Mouse (Mus musculus) intestine, postnatal 0 days (tissue): Measurements from ENCODE around the gene Tmem254c. TPM values are rescaled to one million over a fixed set of nuclear protein-coding genes. Genes with fewer than 3 reads are reported as not detected.
"Not testable (repeated sequence)": the region's sequence is repeated elsewhere in the genome, so short reads cannot be mapped to it uniquely, and the experiment has no call there.

ENCODE experiments used
- ATAC-seq: fragments of 200-750 bp; cut with Nextera tagmentation; 2 replicates; pipeline ENCODE4 v1.8.0; 2017; ENCODE audit warnings: mild to moderate bottlenecking, moderate TSS enrichment, moderate library complexity
- H3K27ac ChIP-seq: fragments of 300-500 bp; sonication (generic); 2 replicates; pipeline ENCODE4 v1.5.1; 2014; ENCODE audit warnings: mild to moderate bottlenecking, low read depth, low read length, moderate library complexity
- H3K27me3 ChIP-seq: fragments of 300-500 bp; sonication (generic); replicated peaks from 2 replicates; pipeline ENCODE4 v1.6.1; 2014; ENCODE audit warnings: low read length, mixed read lengths; ENCODE audit not compliant: control insufficient read depth, insufficient read depth
- H3K36me3 ChIP-seq: fragments of 300-500 bp; sonication (generic); 2 replicates; pipeline ENCODE4 v1.6.1; 2014; ENCODE audit warnings: mild to moderate bottlenecking, moderate library complexity; ENCODE audit not compliant: control insufficient read depth, insufficient read depth
- H3K4me1 ChIP-seq: fragments of 300-500 bp; sonication (generic); replicated peaks from 2 replicates; pipeline ENCODE4 v1.6.1; 2014; ENCODE audit warnings: antibody characterized with exemption, low read length, mixed read lengths; ENCODE audit not compliant: control insufficient read depth, insufficient read depth
- H3K4me2 ChIP-seq: fragments of 300-500 bp; sonication (generic); replicated peaks from 2 replicates; pipeline ENCODE4 v1.6.1; 2014; ENCODE audit warnings: low read depth, mild to moderate bottlenecking, moderate library complexity
- H3K4me3 ChIP-seq: fragments of 300-500 bp; sonication (generic); 2 replicates; pipeline ENCODE4 v1.5.1; 2014; ENCODE audit warnings: low read depth, low read length
- H3K9ac ChIP-seq: fragments of 300-500 bp; sonication (generic); 2 replicates; pipeline ENCODE4 v1.6.1; 2014; ENCODE audit warnings: mild to moderate bottlenecking, low read depth, low read length
- H3K9me3 ChIP-seq: fragments of 300-500 bp; sonication (generic); 2 replicates; pipeline ENCODE4 v1.6.1; 2016; ENCODE audit warnings: mixed run types; ENCODE audit not compliant: control insufficient read depth
- WGBS: fragments of 180-500 bp; shearing (Covaris S2); extraction: QIAGEN DNeasy Blood & Tissue Kit; methylation state at CpG from one replicate; pipeline ENCODE4 v1.1.7; 2014; 5-methylcytosine and 5-hydroxymethylcytosine counted together
- polyA plus RNA-seq: library from polyadenylated mRNA; unstranded; fragments of >200 nt; fragmentation: Nextera tagmentation; extraction: Ambion mirVana; gene quantifications from 2 replicates; pipeline ENCODE4 v1.2.1, GENCODE M21; 2015

Gene Tmem254c
- 57.1 and 57.3 TPM in 2 replicates for polyA plus RNA-seq

GRCm38 (mm10) chr14:26067325-26067633, at the start of gene Tmem254c:
Tmem254c (minus strand) TSS chr14:26067355.
- not testable (repeated sequence) for H3K9me3 ChIP-seq, H3K4me1 ChIP-seq, H3K9ac ChIP-seq, H3K27me3 ChIP-seq, H3K4me3 ChIP-seq, H3K36me3 ChIP-seq, H3K27ac ChIP-seq, H3K4me2 ChIP-seq
- ATAC-seq, result peak; percentile 84
- no CpG with 5 or more reads among the region's 10 CpGs for WGBS

GRCm38 (mm10) chr14:26097622-26098021, 30.5 kb upstream of the Tmem254c start:
- H3K27ac ChIP-seq, H3K9me3 ChIP-seq, H3K36me3 ChIP-seq, H3K4me2 ChIP-seq, H3K9ac ChIP-seq, H3K4me1 ChIP-seq, H3K4me3 ChIP-seq, H3K27me3 ChIP-seq: not testable (repeated sequence)
- peak; percentile 59; the same call in 1 of the 2 replicates for ATAC-seq
- no CpG with 5 or more reads among the region's 3 CpGs for WGBS

GRCm38 (mm10) chr14:26081997-26082396, 14.8 kb upstream of the Tmem254c start, which contains the start of gene Cphx3:
Cphx3 (plus strand) TSS chr14:26082297.
- H3K27ac ChIP-seq, H3K9ac ChIP-seq, H3K36me3 ChIP-seq, H3K27me3 ChIP-seq, ATAC-seq, H3K4me2 ChIP-seq, H3K9me3 ChIP-seq, H3K4me3 ChIP-seq, H3K4me1 ChIP-seq: not testable (repeated sequence)
- no CpG with 5 or more reads among the region's 1 CpGs for WGBS

GRCm38 (mm10) chr14:26081216-26081615, 14.1 kb upstream of the Tmem254c start, which contains the start of gene Cphx2:
Cphx2 (plus strand) TSS chr14:26081516.
- not testable (repeated sequence) for H3K27ac ChIP-seq, H3K4me1 ChIP-seq, ATAC-seq, H3K4me3 ChIP-seq, H3K27me3 ChIP-seq, H3K4me2 ChIP-seq, H3K9me3 ChIP-seq, H3K9ac ChIP-seq, H3K36me3 ChIP-seq
- no CpG with 5 or more reads among the region's 6 CpGs for WGBS

- WGBS, result no CpG with 5 or more reads among the region's 5 CpGs
- H3K9ac ChIP-seq, H3K36me3 ChIP-seq, H3K4me1 ChIP-seq, H3K9me3 ChIP-seq, H3K27me3 ChIP-seq, H3K27ac ChIP-seq, H3K4me2 ChIP-seq, H3K4me3 ChIP-seq: not testable (repeated sequence)
- ATAC-seq, result peak; percentile 95
Measured at GRCm38 (mm10) chr14:26076620-26077390, 9.7 kb upstream of the Tmem254c start.

GRCm38 (mm10) chr14:26066574-26067324, 406 bp downstream of the Tmem254c start:
- not testable (repeated sequence) for H3K4me1 ChIP-seq, H3K4me2 ChIP-seq, H3K27me3 ChIP-seq, H3K9ac ChIP-seq, H3K36me3 ChIP-seq, H3K27ac ChIP-seq, H3K4me3 ChIP-seq, H3K9me3 ChIP-seq
- WGBS, result no CpG with 5 or more reads among the region's 44 CpGs
- peak; percentile 93 for ATAC-seq

GRCm38 (mm10) chr14:26059362-26059761, 7.8 kb downstream of the Tmem254c start:
- no CpG with 5 or more reads among the region's 6 CpGs for WGBS
- not testable (repeated sequence) for H3K4me1 ChIP-seq, H3K9me3 ChIP-seq, H3K27ac ChIP-seq, H3K27me3 ChIP-seq, H3K4me2 ChIP-seq, ATAC-seq, H3K9ac ChIP-seq, H3K36me3 ChIP-seq, H3K4me3 ChIP-seq

GRCm38 (mm10) chr14:26058184-26058583, 9.0 kb downstream of the Tmem254c start:
- not testable (repeated sequence) for H3K4me2 ChIP-seq
- no CpG with 5 or more reads among the region's 3 CpGs for WGBS

GRCm38 (mm10) chr14:26048767-26049166, 18.4 kb downstream of the Tmem254c start:
- H3K4me2 ChIP-seq, H3K36me3 ChIP-seq, H3K9ac ChIP-seq, H3K27ac ChIP-seq, ATAC-seq, H3K4me3 ChIP-seq, H3K4me1 ChIP-seq, H3K9me3 ChIP-seq, H3K27me3 ChIP-seq: not testable (repeated sequence)
- WGBS, result no CpG with 5 or more reads among the region's 9 CpGs

More at GRCm38 (mm10) chr14:26058184-26058583, 9.0 kb downstream of the Tmem254c start:
- not testable (repeated sequence) for H3K36me3 ChIP-seq, H3K9me3 ChIP-seq, ATAC-seq, H3K4me1 ChIP-seq, H3K9ac ChIP-seq, H3K27me3 ChIP-seq, H3K4me3 ChIP-seq, H3K27ac ChIP-seq
